Mouse (Mus musculus): ENCODE data around the gene Sdhc.

Gene Sdhc

DNA sequence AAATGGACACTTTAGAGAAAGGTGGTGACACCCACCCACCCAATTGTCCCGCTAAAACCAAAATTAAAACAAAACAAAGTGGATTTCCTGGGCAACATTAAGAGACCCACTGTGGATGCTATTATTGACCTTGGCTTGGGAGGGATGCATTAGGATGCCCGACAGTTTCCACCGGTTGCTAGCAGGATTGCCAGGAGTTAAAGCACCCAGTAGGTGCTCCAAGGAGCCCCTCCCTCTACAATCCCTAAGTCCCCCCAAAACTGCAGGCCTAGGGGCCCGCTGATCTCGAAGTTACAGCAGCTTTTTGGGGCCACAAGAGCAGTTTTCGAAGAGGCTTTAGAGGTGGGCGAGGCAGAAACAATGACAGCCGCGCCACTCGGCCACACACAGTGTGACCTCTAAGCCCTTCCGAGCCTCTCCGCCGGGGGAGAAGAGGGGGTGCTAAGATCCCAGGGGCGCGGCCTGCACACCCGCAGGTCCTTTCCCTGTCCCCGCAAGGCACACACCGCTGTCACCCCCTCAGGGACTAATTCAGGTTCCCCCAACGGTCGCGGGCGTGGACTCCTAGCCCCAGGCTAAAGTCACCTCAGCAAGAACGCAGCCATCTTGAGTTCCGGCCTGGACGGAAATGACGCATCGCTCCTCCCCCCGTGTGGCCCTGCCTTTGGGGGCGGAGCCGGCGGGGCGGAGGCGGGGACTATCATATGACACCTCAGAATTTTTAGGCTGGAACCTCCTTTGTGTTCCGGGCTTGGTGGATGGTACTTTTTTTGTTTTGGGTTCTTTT lies at the start of gene Sdhc, which contains the start of gene Mpz:
Sdhc (minus strand) TSS at position 630 of the 787 bp plus-strand sequence.
Mpz (plus strand) TSS at position 738 of the 787 bp plus-strand sequence.
- DNase-seq (ENCODE audit: low read depth): peak; percentile 99

- DNase-seq (ENCODE audit: low read depth): no peak
These were observed 49.1 kb upstream of the Sdhc start for GRCm38 (mm10) chr1:171199532-171199931.

DNA sequence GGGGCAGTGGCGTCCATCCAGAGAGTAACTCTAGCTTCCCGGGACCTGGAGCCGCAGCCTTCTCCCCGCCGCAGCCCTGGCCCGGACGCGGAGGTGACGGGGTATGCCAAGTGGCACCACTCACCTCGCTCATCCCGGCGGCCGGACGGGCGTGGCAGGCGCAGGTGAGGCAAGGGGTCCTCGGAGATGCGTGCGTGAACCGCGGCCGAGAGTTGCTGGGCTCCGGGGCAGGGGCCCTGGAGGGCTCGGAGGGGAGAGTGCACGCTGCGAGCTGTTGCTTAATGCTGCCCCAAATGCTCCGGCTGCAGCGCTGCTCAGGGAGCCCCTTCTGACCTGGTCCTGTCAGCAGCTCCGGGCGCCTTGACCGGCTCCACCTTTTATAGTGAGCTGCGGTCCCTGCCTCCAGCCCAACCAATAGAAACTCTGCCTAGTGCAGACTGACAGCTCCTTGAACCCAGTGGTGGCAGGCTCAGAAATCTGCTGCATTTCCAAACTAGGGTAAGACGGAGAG lies 45.5 kb upstream of the Sdhc start, which contains the start of gene Pcp4l1:
Pcp4l1 (minus strand) TSS at position 382 of the 511 bp plus-strand sequence.
- DNase-seq (ENCODE audit: low read depth): no peak

- DNase-seq (ENCODE audit: low read depth): no peak
These were observed 44.8 kb upstream of the Sdhc start for GRCm38 (mm10) chr1:171195046-171195822.

GRCm38 (mm10) chr1:171193911-171194830 lies 43.8 kb upstream of the Sdhc start:
- no peak for DNase-seq (ENCODE audit: low read depth)

GRCm38 (mm10) chr1:171193093-171193840 lies 42.9 kb upstream of the Sdhc start:
- no peak for DNase-seq (ENCODE audit: low read depth)

- DNase-seq (ENCODE audit: low read depth): no peak
These were observed 41.9 kb upstream of the Sdhc start for GRCm38 (mm10) chr1:171192283-171192682.

GRCm38 (mm10) chr1:171190832-171191231 lies 40.4 kb upstream of the Sdhc start:
- no peak for DNase-seq (ENCODE audit: low read depth)

DNA sequence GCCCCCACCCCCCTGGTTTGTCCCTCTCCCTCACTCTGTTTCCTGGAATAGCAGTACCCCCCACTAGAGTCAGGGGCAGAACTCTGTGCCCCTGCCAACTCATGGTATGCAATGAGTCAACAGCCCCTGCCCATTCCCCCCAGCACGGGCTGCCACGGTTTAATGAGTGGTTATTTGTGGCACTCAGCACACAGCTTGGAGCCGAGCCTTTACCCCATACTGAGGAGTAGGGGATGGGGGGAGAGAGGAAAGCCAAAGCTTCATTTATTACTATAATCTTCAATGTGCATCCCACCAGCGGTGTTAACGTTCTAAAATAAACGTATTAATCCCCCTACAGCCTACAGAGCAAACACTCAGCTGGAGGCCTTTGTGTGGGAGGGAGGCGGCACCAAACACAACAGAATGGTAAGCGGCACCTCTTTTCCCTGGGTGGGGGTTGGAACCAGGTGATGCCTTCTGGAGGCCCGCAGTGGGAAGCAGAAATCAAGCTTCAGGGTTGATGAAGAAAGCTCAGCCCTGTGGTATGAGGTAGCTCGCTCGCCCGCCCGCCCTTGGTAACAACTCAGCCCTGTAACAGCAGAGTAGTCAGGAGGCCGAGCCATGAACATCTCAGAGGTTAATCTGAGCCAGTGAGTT lies 39.2 kb upstream of the Sdhc start:
- peak; percentile 61 for DNase-seq (ENCODE audit: low read depth)

DNA sequence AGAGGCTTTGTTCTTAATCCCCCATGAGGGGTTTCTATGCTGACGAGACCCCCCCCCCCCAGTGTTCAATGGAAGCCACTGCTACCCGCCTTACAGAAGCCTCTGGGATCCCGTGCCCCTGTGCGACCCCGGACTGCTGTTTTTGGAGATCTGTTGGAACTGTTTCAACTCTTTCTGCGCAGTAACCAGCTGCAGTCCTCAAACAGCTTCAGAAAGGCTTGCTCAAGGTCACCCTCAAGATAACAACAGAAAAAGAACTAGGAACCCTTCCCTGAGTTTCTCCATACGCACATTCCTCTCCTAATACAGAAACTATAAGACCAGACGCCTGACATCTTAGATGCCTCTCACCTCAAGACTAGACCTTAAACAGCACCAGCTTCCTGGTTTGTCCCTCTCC lies 38.6 kb upstream of the Sdhc start:
- DNase-seq (ENCODE audit: low read depth): peak; percentile 35

DNA sequence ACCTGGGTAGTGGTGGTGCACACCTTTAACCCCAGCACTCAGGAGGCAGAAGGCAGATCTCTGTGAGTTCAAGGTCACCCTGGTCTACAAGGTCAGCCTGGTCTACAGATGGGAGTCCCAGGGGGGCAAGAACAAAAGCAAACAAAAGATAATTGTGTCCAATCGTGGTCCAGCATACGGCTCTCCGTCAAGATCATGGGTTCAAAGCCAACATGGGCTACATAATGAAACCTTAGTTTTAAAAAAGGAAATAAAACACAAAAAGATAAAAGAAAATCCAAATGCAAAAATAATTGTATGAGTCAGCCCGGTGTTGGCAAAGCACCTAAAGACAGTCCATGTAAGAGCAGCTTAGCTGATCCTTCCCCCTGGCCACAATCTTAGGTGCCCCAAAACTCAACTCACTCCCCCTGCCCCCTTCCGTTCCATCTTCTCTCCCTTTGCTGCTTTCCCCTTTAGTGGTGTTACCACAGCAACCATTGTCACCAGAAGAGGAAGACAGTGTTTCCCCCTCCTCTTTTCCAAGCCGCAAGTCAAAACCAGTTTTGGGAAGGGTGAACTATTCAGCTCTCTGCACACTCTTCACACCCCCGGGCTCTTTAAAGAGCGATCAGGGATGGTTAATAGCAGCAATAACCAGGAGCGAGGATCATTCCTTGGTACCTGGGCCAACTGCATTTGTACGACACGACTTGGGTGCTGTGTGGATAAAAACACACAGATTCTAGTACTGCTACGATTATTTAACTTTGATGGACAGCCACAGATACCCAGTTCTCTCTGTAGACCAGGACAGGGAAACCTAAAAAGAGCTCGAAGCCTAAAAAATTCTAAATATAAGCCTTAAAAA lies 37.7 kb upstream of the Sdhc start:
- DNase-seq (ENCODE audit: low read depth): peak; percentile 14

DNA sequence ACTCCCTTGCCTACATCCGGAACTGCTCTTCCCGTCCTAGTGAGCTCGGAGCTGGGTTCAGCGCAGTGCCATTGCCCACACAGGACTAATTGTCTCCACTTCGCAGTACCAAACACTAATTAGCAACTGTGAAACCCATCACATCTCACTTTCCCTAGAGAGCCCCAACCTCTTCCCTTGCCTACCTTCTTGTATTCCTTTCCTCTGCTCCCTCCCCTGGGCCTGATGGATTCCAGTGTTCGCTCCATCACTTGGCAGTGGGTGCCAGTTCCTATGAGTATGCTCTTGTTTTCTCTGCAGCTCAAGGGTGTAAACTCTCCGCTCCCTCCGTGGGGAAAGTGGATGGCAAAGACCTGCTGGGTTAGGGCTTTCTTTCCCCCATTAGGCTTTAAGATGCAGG lies 35.3 kb upstream of the Sdhc start:
- no peak for DNase-seq (ENCODE audit: low read depth)

GRCm38 (mm10) chr1:171184314-171184713 lies 33.9 kb upstream of the Sdhc start:
- DNase-seq (ENCODE audit: low read depth): peak; percentile 71

DNA sequence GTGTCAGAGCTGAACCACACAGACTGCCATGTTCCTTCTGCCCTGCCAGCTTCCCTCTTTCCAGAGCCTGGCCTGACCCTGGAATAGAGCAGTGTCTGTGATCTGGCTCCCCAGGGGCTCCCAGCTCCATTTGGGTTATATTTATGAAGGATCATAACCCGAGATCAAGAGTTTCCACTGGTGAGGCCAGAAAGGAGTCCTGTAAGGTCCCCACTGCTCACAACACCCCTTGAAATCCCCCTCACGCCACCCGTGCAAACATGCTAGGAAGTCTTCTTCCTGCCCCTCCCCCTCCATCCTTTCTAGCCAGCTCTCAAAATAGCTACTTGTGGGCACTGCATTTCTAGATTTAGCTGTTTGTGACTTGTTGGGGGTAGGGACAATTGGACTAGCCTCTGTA lies 33.2 kb upstream of the Sdhc start:
- DNase-seq (ENCODE audit: low read depth): no peak

GRCm38 (mm10) chr1:171183025-171183424 lies 32.6 kb upstream of the Sdhc start:
- DNase-seq (ENCODE audit: low read depth): no peak

GRCm38 (mm10) chr1:171179487-171180171 lies 29.2 kb upstream of the Sdhc start:
- DNase-seq (ENCODE audit: low read depth): no peak

DNA sequence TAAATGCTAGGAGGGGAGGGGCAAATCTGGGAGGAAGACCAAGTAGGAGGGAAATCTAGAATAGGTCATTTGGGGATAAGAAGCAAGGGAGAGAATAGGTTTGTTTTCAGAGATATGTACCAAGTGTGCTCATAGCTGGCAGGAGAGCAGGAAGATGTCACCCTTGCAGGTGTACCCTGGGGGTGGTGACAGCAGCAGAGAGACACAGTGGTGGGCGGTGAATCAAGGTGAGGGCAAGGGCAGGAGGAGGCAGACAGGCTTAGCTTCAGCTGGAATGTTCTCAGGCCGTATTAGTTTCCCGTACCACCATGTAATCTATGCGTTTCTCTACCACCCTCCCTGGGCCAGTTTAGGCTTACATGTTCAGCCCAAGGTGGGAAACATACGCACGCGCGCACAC lies 22.4 kb upstream of the Sdhc start:
- no peak for DNase-seq (ENCODE audit: low read depth)

DNA sequence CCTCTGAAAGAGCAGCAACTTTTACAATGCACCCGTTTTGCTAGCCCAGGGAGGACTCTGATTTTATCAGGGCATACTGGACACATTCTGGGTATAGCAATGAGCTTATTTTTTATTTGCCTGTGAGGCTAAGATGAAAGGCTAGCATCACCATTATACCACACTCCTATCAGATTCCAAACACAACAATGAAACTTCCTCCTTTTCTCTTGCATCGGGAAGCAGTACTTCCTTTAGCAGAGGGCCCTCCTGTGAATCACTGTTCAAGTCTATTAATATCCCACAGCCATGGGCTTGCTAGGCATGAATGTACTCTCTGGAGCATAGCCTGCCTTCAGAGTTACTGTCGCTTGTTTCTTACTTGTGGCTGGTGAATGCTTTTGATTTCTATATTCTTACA lies 20.7 kb upstream of the Sdhc start:
- no peak for DNase-seq (ENCODE audit: low read depth)

DNA sequence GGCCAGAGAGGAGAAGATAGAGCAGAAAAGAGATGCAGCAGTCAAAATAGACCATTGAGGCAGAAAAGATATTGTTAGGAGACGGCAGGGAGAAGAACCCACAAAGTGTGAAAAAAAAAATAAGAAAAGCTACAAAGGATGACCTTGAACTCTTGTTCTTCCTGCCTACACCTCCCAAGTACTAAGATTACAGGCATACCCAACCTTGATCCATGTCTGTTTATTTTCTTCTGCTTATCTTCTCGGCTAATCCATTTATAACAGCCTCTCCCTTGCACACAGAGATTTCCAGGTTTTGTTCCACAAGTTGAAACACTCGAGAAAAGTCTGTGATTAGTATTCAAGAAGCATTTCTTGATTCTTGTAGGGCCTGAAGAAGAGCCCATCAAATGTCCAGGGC lies 19.5 kb upstream of the Sdhc start:
- DNase-seq (ENCODE audit: low read depth): no peak
